Mouse (Mus musculus): ENCODE data around the gene Elovl1. TPM values are rescaled to one million over a fixed set of nuclear protein-coding genes. Genes with fewer than 3 reads are reported as not detected.

The Elovl1 gene
- total and polyA plus RNA-seq, 3 experiments: 45.9 to 110 (median 61.1) TPM

DNA sequence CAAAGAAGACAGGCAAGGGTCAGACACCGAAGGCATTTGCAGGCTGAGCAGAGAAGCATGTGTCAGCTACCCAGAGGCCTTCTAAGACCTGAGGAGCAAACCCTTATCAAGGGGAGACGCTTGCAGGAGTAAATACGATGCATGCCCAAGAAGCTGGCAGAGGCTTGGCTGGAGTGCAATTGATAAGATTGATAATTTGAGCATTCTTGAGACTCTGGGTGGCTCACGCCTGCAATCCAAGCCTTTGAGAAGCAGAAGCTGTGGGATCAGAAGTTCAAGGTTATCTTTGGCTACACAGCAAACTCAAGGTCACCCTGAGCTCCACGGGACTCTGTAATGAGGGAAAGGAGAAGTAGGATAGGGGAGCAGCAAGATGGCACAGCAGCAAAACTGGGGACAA, 26.0 kb upstream of the Elovl1 start:
- H3K4me2 ChIP-seq (ENCODE audit: insufficient read depth, low read depth, poor library complexity, severe bottlenecking): no peak overlapping the region
- DNase-seq (ENCODE audit: extremely low read depth): no peak
- peaks cover 59 to 84% of the 10 kb centered on the region in 2 experiments for H3K36me3 ChIP-seq (replicated peaks in 1 of 2; ENCODE audit: control insufficient read depth in 1 of 2, insufficient read depth in 1 of 2, low read length in 1 of 2)

GRCm38 (mm10) chr4:118402701-118403100, 25.2 kb upstream of the Elovl1 start:
- H3K79me2 ChIP-seq (replicated peaks; ENCODE audit: control insufficient read depth, extremely low read depth, insufficient read depth, poor library complexity, severe bottlenecking): peaks cover 6% of the 10 kb centered on the region
- H3K9me3 ChIP-seq (replicated peaks; ENCODE audit: low read length): no peaks in the 10 kb centered on the region
- DNase-seq (ENCODE audit: extremely low read depth): no peak
- dilution Hi-C loops (cut with MboI; ENCODE audit: extremely low pct_ligation_motif_present, extremely low pct_unique_long_range_greater_than_20kb, low sequenced_read_pairs) (no loop called here), in situ Hi-C loops (cut with MboI; ENCODE audit: low pct_ligation_motif_present, low pct_unique_long_range_greater_than_20kb, low sequenced_read_pairs) (no loop called here)
- no peak overlapping the region for H3K4me2 ChIP-seq (ENCODE audit: insufficient read depth, low read depth, poor library complexity, severe bottlenecking)
- TF ChIP-seq JUN (IDR thresholded peaks at IDR 0.05; ENCODE audit: insufficient read depth, low read depth, low read length) (no peak), JUND (conservative IDR thresholded peaks at IDR 0.05; ENCODE audit: low read depth, low read length) (no peak), ETS1 (conservative IDR thresholded peaks at IDR 0.05; ENCODE audit: low read depth, low read length) (no peak)
- H3K4me3 ChIP-seq (replicated peaks in 1 of 3; ENCODE audit: low read depth in 2 of 3, low read length in 2 of 3, poor library complexity in 1 of 3): no peak overlapping the region
- peaks cover 52 to 82% of the 10 kb centered on the region in 2 experiments for H3K36me3 ChIP-seq (replicated peaks in 1 of 2; ENCODE audit: control insufficient read depth in 1 of 2, insufficient read depth in 1 of 2, low read length in 1 of 2)
- H3K27me3 ChIP-seq (replicated peaks): no peaks in the 10 kb centered on the region
- H3K27ac ChIP-seq (ENCODE audit: insufficient read depth, low read depth): no peak overlapping the region
- no peak overlapping the region for H3K9ac ChIP-seq (ENCODE audit: insufficient read depth, low read depth)
- peaks cover 0 to 7% of the 10 kb centered on the region in 2 experiments; a peak in 1 of 4 replicates for H3K4me1 ChIP-seq (ENCODE audit: control insufficient read depth in 1 of 2, insufficient read depth in 2 of 2)

More for the DNA sequence above, 26.0 kb upstream of the Elovl1 start:
- no peak overlapping the region for H3K9ac ChIP-seq (ENCODE audit: insufficient read depth, low read depth)
- no peaks in the 10 kb centered on the region for H3K79me2 ChIP-seq (replicated peaks; ENCODE audit: control insufficient read depth, extremely low read depth, insufficient read depth, poor library complexity, severe bottlenecking)
- in situ Hi-C loops (cut with MboI; ENCODE audit: low pct_ligation_motif_present, low pct_unique_long_range_greater_than_20kb, low sequenced_read_pairs) (no loop called here), dilution Hi-C loops (cut with MboI; ENCODE audit: extremely low pct_ligation_motif_present, extremely low pct_unique_long_range_greater_than_20kb, low sequenced_read_pairs) (no loop called here)
- H3K27me3 ChIP-seq (replicated peaks): no peaks in the 10 kb centered on the region
- no peak overlapping the region for H3K4me3 ChIP-seq (replicated peaks in 1 of 3; ENCODE audit: low read depth in 2 of 3, low read length in 2 of 3, poor library complexity in 1 of 3)
- H3K9me3 ChIP-seq (replicated peaks; ENCODE audit: low read length): no peaks in the 10 kb centered on the region
- TF ChIP-seq ZC3H11A (IDR thresholded peaks at IDR 0.05; ENCODE audit: low read depth, low read length) (no peak), USF2 (conservative IDR thresholded peaks at IDR 0.05; ENCODE audit: low read depth, low read length) (no peak), ETS1 (conservative IDR thresholded peaks at IDR 0.05; ENCODE audit: low read depth, low read length) (no peak), ELF1 (IDR thresholded peaks at IDR 0.05; ENCODE audit: low read depth, low read length) (no peak), HCFC1 (IDR thresholded peaks at IDR 0.05; ENCODE audit: low read depth, low read length) (no peak), RAD21 (IDR thresholded peaks at IDR 0.05; ENCODE audit: low read depth, low read length) (no peak)
- no peaks in the 10 kb centered on the region for H3K4me1 ChIP-seq (ENCODE audit: control insufficient read depth in 1 of 2, insufficient read depth in 2 of 2)
- H3K27ac ChIP-seq (ENCODE audit: insufficient read depth, low read depth): no peak overlapping the region

GRCm38 (mm10) chr4:118409142-118409900, 18.6 kb upstream of the Elovl1 start, which contains the start of the genes Szt2 and Med8:
Gene Szt2 (minus strand): TSS chr4:118409273.
Gene Med8 (plus strand): TSS chr4:118409337.
- Histone ChIP-seq H3K9me3 (replicated peaks; ENCODE audit: low read length) (no peaks in the 10 kb centered on the region), H3K4me3 (replicated peaks in 1 of 3; ENCODE audit: low read depth in 2 of 3, low read length in 2 of 3, poor library complexity in 1 of 3) (peak within 1 kb of the TSS; percentile 76 to 99 (median 95)), H3K9ac (ENCODE audit: insufficient read depth, low read depth) (peak within 1 kb of the TSS; percentile 96), H3K27ac (ENCODE audit: insufficient read depth, low read depth) (peak within 1 kb of the TSS; percentile 45), H3K36me3 (replicated peaks in 1 of 2; ENCODE audit: control insufficient read depth in 1 of 2, insufficient read depth in 1 of 2, low read length in 1 of 2) (peaks cover 32 to 64% of the 10 kb centered on the region in 2 experiments), H3K79me2 (replicated peaks; ENCODE audit: control insufficient read depth, extremely low read depth, insufficient read depth, poor library complexity, severe bottlenecking) (peaks cover 19% of the 10 kb centered on the region), H3K4me2 (ENCODE audit: insufficient read depth, low read depth, poor library complexity, severe bottlenecking) (peak within 1 kb of the TSS; percentile 92), H3K4me1 (ENCODE audit: control insufficient read depth in 1 of 2, insufficient read depth in 2 of 2) (peaks cover 11 to 29% of the 10 kb centered on the region in 2 experiments), H3K27me3 (replicated peaks) (no peaks in the 10 kb centered on the region)
- dilution Hi-C loops (cut with MboI; ENCODE audit: extremely low pct_ligation_motif_present, extremely low pct_unique_long_range_greater_than_20kb, low sequenced_read_pairs) (no loop called here), in situ Hi-C loops (cut with MboI; ENCODE audit: low pct_ligation_motif_present, low pct_unique_long_range_greater_than_20kb, low sequenced_read_pairs) (no loop called here)
- DNase-seq (ENCODE audit: extremely low read depth): peak; percentile 94
- TF ChIP-seq MEF2A (IDR thresholded peaks at IDR 0.05; ENCODE audit: borderline replicate concordance, low read depth, low read length): no peak
- peak; percentile 89 for TF ChIP-seq HCFC1 (IDR thresholded peaks at IDR 0.05; ENCODE audit: low read depth, low read length)
- TF ChIP-seq USF1 (IDR thresholded peaks at IDR 0.05; ENCODE audit: low read depth, low read length): no peak
- TF ChIP-seq MXI1 (IDR thresholded peaks at IDR 0.05; ENCODE audit: low read depth, low read length): peak; percentile 79; the same call in 1 of the 2 replicates
- TF ChIP-seq RCOR1 (conservative IDR thresholded peaks at IDR 0.05; ENCODE audit: low read depth, low read length): no peak
- TF ChIP-seq ZMIZ1 (IDR thresholded peaks at IDR 0.05; ENCODE audit: low read depth, low read length): peak; percentile 56
- TF ChIP-seq MAZ (IDR thresholded peaks at IDR 0.05; ENCODE audit: low read depth, low read length): 0 out of 2 replicates have a peak, but pooled peaks have one; percentile 19
- TF ChIP-seq MAX (IDR thresholded peaks at IDR 0.05; ENCODE audit: low read length): no peak; the same call in 1 of the 2 replicates
- peak; percentile 32; the same call in 1 of the 2 replicates for TF ChIP-seq E2F4 (IDR thresholded peaks at IDR 0.05; ENCODE audit: insufficient replicate concordance, low read depth, low read length)
- peak; percentile 96 for TF ChIP-seq ELF1 (IDR thresholded peaks at IDR 0.05; ENCODE audit: low read depth, low read length)
- peak; percentile 80; the same call in 1 of the 2 replicates for TF ChIP-seq KAT2A (IDR thresholded peaks at IDR 0.05; ENCODE audit: insufficient replicate concordance, low read length)
- TF ChIP-seq TCF12 (IDR thresholded peaks at IDR 0.05; ENCODE audit: low read depth, low read length): peak; percentile 53; the same call in 1 of the 2 replicates
- no peak for TF ChIP-seq MAFK (IDR thresholded peaks at IDR 0.05; ENCODE audit: insufficient replicate concordance, low read length)
- peak; percentile 96 for TF ChIP-seq SIN3A (IDR thresholded peaks at IDR 0.05; ENCODE audit: low read length)
- peak; percentile 49; the same call in 1 of the 2 replicates for TF ChIP-seq NRF1 (IDR thresholded peaks at IDR 0.05; ENCODE audit: low read depth, low read length)
- TF ChIP-seq RAD21 (IDR thresholded peaks at IDR 0.05; ENCODE audit: low read depth, low read length): no peak
- TF ChIP-seq UBTF (IDR thresholded peaks at IDR 0.05; ENCODE audit: low read depth, low read length): 0 out of 2 replicates have a peak, but pooled peaks have one; percentile 56
